Mouse (Mus musculus) E14TG2a.4 (cell line): ENCODE data around the gene Zfp948.

Source experiments
- CTCF ChIP-seq: conservative IDR thresholded peaks from 2 replicates; pipeline ENCODE4 v1.5.1; 2014; ENCODE audit warnings: low read length
- NANOG ChIP-seq: IDR thresholded peaks from 2 replicates; pipeline ENCODE4 v1.6.1; 2014; ENCODE audit warnings: borderline replicate concordance, low read length, mixed read lengths
- POU5F1 ChIP-seq: IDR thresholded peaks from 2 replicates; pipeline ENCODE4 v1.6.1; 2014; ENCODE audit warnings: low read length, borderline replicate concordance

DNA sequence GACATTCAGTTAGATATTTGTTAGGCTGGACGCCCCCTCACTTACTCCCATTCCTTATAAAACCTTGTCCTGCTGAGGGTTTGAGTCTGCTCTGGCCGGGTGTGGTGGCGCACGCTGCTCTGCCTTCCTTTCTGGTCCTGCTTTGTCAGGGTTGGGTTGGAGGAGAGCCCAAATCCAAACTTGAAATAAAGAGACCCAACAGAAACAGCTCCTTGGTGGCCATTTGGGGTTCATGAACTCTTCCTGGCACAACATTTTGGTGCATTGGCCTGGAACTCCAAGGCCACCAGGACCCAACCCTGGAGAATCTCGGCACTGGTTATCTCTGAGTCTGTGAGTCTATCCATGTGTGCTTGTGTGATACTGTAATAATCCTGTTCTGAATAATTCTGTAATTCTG is 35.2 kb upstream of the Zfp948 start:
- TF ChIP-seq CTCF (no peak), POU5F1 (no peak), NANOG (no peak)
